Mouse (Mus musculus): ENCODE results near the gene Por. TPM values are rescaled to one million over a fixed set of nuclear protein-coding genes. Genes with fewer than 3 reads are reported as not detected.

Gene Por
- polyA plus RNA-seq, 1 experiment = 140 TPM

GRCm38 (mm10) chr5:135726641-135727346 lies 57.0 kb downstream of the Por start:
- no peak for DNase-seq (ENCODE audit: low spot score)

- no peak for DNase-seq (ENCODE audit: low spot score)
Observed at GRCm38 (mm10) chr5:135727871-135728270, 58.0 kb downstream of the Por start.

- no peak for DNase-seq (ENCODE audit: low spot score)
Observed at GRCm38 (mm10) chr5:135728361-135728760, 58.5 kb downstream of the Por start.

GRCm38 (mm10) chr5:135729351-135729750 lies 59.5 kb downstream of the Por start:
- DNase-seq (ENCODE audit: low spot score) = no peak

GRCm38 (mm10) chr5:135730278-135730677 lies 60.4 kb downstream of the Por start:
- DNase-seq (ENCODE audit: low spot score) = no peak

- DNase-seq (ENCODE audit: low spot score) = no peak
Observed at GRCm38 (mm10) chr5:135730916-135731315, 61.1 kb downstream of the Por start.

- no peak for DNase-seq (ENCODE audit: low spot score)
Observed at GRCm38 (mm10) chr5:135731322-135731721, 61.5 kb downstream of the Por start.

GRCm38 (mm10) chr5:135733071-135733470 lies 63.2 kb downstream of the Por start:
- no peak for DNase-seq (ENCODE audit: low spot score)

- no peak for DNase-seq (ENCODE audit: low spot score)
Observed at GRCm38 (mm10) chr5:135734057-135734680, 64.3 kb downstream of the Por start.

- no peak for DNase-seq (ENCODE audit: low spot score)
Observed at GRCm38 (mm10) chr5:135735741-135736140, 65.9 kb downstream of the Por start.

- no peak for DNase-seq (ENCODE audit: low spot score)
Observed at GRCm38 (mm10) chr5:135736544-135736943, 66.7 kb downstream of the Por start.

GRCm38 (mm10) chr5:135737154-135737553 lies 67.3 kb downstream of the Por start:
- DNase-seq (ENCODE audit: low spot score) = no peak

GRCm38 (mm10) chr5:135738266-135738665 lies 68.4 kb downstream of the Por start:
- DNase-seq (ENCODE audit: low spot score) = no peak

GRCm38 (mm10) chr5:135742156-135742555 lies 72.3 kb downstream of the Por start:
- no peak for DNase-seq (ENCODE audit: low spot score)

- no peak for DNase-seq (ENCODE audit: low spot score)
Observed at GRCm38 (mm10) chr5:135742941-135743740, 73.3 kb downstream of the Por start.

- peak; percentile 96 for DNase-seq (ENCODE audit: low spot score)
Observed at GRCm38 (mm10) chr5:135743741-135744609, 74.1 kb downstream of the Por start, which contains the start of gene Tmem120a. Gene Tmem120a, minus strand, starts transcription at chr5:135744448.

GRCm38 (mm10) chr5:135744742-135745141 lies 74.9 kb downstream of the Por start:
- no peak for DNase-seq (ENCODE audit: low spot score)

GRCm38 (mm10) chr5:135751041-135751440 lies 81.2 kb downstream of the Por start:
- DNase-seq (ENCODE audit: low spot score) = no peak

- DNase-seq (ENCODE audit: low spot score) = no peak
Observed at GRCm38 (mm10) chr5:135751595-135751994, 81.8 kb downstream of the Por start.

GRCm38 (mm10) chr5:135761881-135762280 lies 92.0 kb downstream of the Por start:
- no peak for DNase-seq (ENCODE audit: low spot score)

GRCm38 (mm10) chr5:135763526-135763925 lies 93.7 kb downstream of the Por start:
- DNase-seq (ENCODE audit: low spot score) = no peak

- DNase-seq (ENCODE audit: low spot score) = no peak
Observed at GRCm38 (mm10) chr5:135764971-135765370, 95.1 kb downstream of the Por start.

Data from urinary bladder, adult 2 months (tissue).